Mouse (Mus musculus) CD4-positive, CD25-positive, alpha-beta regulatory T cell, adult 4 months (primary cell): ENCODE results near the gene Abhd16b. TPM values are rescaled to one million over a fixed set of nuclear protein-coding genes. Genes with fewer than 3 reads are reported as not detected.

ENCODE experiments used
- ATAC-seq: one replicate; pipeline ENCODE4 v1.8.0; 2017
- polyA plus RNA-seq, 2 experiments: library from polyadenylated mRNA; unstranded; fragments of 100-300 nt; shearing (Covaris generic); gene quantifications; one replicate each; pipeline ENCODE4 v1.2.1; 2017

The Abhd16b gene
- polyA plus RNA-seq, 2 experiments from 2014 or later = not detected

DNA sequence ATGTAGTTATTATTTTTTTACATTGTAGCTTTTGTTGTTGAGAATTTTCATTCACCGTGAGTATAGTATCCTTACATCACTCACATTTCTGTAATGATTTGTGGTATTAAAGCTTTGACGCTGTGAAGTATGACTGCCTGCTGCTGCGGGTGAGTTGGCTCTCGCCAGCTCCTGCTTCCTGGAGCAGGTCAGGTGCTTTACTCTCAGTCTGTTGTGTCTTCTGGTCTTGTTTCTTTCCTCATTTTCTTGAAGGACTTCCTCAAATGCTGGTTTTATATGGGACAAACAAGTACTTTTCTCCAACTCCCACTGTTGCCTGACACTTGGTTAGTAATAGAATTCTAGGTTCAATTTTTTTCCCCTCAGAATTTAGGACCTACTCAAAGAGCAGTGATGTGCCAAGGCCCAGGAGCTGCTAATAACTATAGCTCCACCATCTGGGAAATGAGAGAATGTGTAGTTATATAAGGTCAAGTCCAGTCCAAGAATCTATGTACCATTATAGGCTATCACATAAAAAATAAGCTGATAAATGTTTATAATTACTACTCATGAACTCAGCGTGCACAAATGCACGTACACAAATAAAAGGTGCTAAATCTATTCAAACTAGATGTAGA lies 48.9 kb downstream of the Abhd16b start:
- ATAC-seq = no peak

Other genes with a start within 250 kb of the Abhd16b start
- 1 to 10 TPM; 9.5 to 9.7 TPM for gene Gmeb2, start 205.2 kb upstream of the Abhd16b start, polyA plus RNA-seq
- gene Stmn3, start 178.7 kb upstream of the Abhd16b start, polyA plus RNA-seq = not detected
- gene Rtel1, start 173.5 kb upstream of the Abhd16b start, polyA plus RNA-seq = 10 to 100 TPM; 42.4 to 44.3 TPM
- 10 to 100 TPM; 16.4 to 23.4 TPM for gene Zgpat, start 128.3 kb upstream of the Abhd16b start, polyA plus RNA-seq
- 10 to 100 TPM; 67.6 to 76.2 TPM for gene Arfrp1, start 127.8 kb upstream of the Abhd16b start, polyA plus RNA-seq
- 100 to 1,000 TPM; 302 to 371 TPM for gene Lime1, start 113.1 kb upstream of the Abhd16b start, polyA plus RNA-seq
- 1 to 10 TPM; 3.4 to 4.3 TPM for gene Zbtb46, start 33.8 kb upstream of the Abhd16b start, polyA plus RNA-seq
- gene Tpd52l2, start 3.9 kb downstream of the Abhd16b start, polyA plus RNA-seq = 100 to 1,000 TPM; 108 to 109 TPM
- 10 to 100 TPM; 39.4 to 46.7 TPM for gene Dnajc5, start 27.3 kb downstream of the Abhd16b start, polyA plus RNA-seq
- 100 to 1,000 TPM; 178 to 280 TPM for gene Uckl1, start 91.7 kb downstream of the Abhd16b start, polyA plus RNA-seq
- gene Prpf6, start 98.7 kb downstream of the Abhd16b start, polyA plus RNA-seq = 100 to 1,000 TPM in 1 of 2 experiments, 10 to 100 TPM in 1; 86.8 to 115 TPM
- gene Zfp512b, start 99.6 kb downstream of the Abhd16b start, polyA plus RNA-seq = 10 to 100 TPM; 19.0 to 45.0 TPM
- gene Samd10, start 106.0 kb downstream of the Abhd16b start, polyA plus RNA-seq = 1 to 10 TPM; 5.9 to 7.1 TPM
- not detected for gene Gm29797, start 163.8 kb downstream of the Abhd16b start, polyA plus RNA-seq
- gene Sox18, start 178.4 kb downstream of the Abhd16b start, polyA plus RNA-seq = not detected
- 10 to 100 TPM; 14.3 to 16.0 TPM for gene Tcea2, start 187.1 kb downstream of the Abhd16b start, polyA plus RNA-seq
- gene Rgs19, start 200.8 kb downstream of the Abhd16b start, polyA plus RNA-seq = 100 to 1,000 TPM; 174 to 198 TPM
- not detected for gene Lkaaear1, start 205.2 kb downstream of the Abhd16b start, polyA plus RNA-seq
- gene Oprl1, start 221.8 kb downstream of the Abhd16b start, polyA plus RNA-seq = not detected